Mouse (Mus musculus) limb, embryonic 10.5 days (tissue): ENCODE results near the gene Gnl2. TPM values are rescaled to one million over a fixed set of nuclear protein-coding genes. Genes with fewer than 3 reads are reported as not detected.

Experiments
- DNase-seq: peaks from one replicate; pipeline ENCODE4 v3.0.0-alpha.2; 2017; ENCODE audit warnings: low spot score
- H3K27ac ChIP-seq: fragments of 300-500 bp; sonication (generic); 2 replicates; pipeline ENCODE4 v1.5.1; 2016; ENCODE audit warnings: mild to moderate bottlenecking
- H3K27me3 ChIP-seq: fragments of 300-500 bp; sonication (generic); 2 replicates; pipeline ENCODE4 v1.6.1; 2016; ENCODE audit warnings: low read depth, mild to moderate bottlenecking; ENCODE audit not compliant: poor library complexity, severe bottlenecking
- H3K36me3 ChIP-seq: fragments of 300-500 bp; sonication (generic); 2 replicates; pipeline ENCODE4 v1.6.1; 2016; ENCODE audit warnings: mild to moderate bottlenecking, moderate library complexity
- H3K4me1 ChIP-seq: fragments of 300-500 bp; sonication (generic); 2 replicates; pipeline ENCODE4 v1.6.1; 2016
- H3K4me3 ChIP-seq: fragments of 300-500 bp; sonication (generic); 2 replicates; pipeline ENCODE4 v1.5.1; 2016; ENCODE audit warnings: mild to moderate bottlenecking, moderate library complexity
- H3K9me3 ChIP-seq: fragments of 300-500 bp; sonication (generic); replicated peaks from 2 replicates; pipeline ENCODE4 v1.6.1; 2016; ENCODE audit warnings: mild to moderate bottlenecking
- WGBS: fragments of 180-500 bp; shearing (Covaris S2); methylation state at CpG from one replicate; pipeline ENCODE4 v1.1.7; 2016; 5-methylcytosine and 5-hydroxymethylcytosine counted together
- polyA plus RNA-seq: library from polyadenylated mRNA; unstranded; fragments of >200 nt; fragmentation: Nextera tagmentation; extraction: Ambion mirVana; gene quantifications from 2 replicates; pipeline ENCODE4 v1.2.1, GENCODE M21; 2016

Gene Gnl2
- polyA plus RNA-seq: 83.5 and 83.7 TPM in 2 replicates

DNA sequence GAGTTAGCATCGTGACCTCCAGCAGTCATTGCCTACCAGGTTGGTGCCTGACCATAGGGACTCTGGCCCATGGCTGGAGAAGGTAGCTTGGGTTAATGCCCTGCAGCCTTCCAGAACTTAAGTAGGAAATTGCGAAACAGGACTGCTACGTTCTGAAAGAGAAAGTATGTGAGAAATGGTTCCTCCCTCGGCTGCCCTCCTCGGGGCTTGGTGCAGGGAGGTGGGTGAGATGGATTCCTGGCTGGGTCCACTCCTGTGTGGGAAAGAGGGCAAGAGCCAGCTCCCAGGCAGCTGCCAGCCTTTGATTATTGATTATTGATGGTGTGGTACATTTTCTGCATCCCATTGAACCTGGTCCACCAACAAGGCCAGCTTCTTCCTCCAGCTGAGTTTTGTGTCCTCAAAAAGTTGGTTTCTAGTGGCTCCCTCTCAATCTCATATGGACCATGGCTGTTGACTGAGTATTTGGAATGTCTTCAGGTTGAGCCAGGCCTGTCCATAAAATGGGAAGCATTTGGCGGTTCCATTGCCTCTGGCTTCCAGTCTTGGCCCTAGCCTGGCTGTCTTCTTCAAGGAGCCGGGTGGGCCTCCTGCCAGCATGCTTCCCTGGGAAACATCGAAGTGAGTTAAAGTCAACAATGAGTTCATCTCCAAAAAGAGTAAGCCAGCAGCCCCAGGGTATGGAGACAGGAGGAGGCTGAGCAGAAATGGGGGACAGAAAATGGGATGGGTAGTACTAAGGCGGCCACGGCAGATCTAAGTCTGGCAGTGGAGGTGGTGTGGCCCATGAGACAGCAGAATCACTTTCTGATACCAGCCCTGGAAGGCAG lies at the start of gene Gnl2:
Gnl2 (plus strand) TSS at position 780 of the 830 bp plus-strand sequence.
- 88% methylated on average over 10 of the region's 10 CpGs for WGBS
- Histone ChIP-seq H3K36me3 (no peaks in the 10 kb centered on the region), H3K27ac (no peak within 1 kb of the TSS), H3K4me1 (no peaks in the 10 kb centered on the region), H3K27me3 (peaks cover 92% of the 10 kb centered on the region), H3K4me3 (no peak within 1 kb of the TSS), H3K9me3 (no peaks in the 10 kb centered on the region)
- DNase-seq: no peak

DNA sequence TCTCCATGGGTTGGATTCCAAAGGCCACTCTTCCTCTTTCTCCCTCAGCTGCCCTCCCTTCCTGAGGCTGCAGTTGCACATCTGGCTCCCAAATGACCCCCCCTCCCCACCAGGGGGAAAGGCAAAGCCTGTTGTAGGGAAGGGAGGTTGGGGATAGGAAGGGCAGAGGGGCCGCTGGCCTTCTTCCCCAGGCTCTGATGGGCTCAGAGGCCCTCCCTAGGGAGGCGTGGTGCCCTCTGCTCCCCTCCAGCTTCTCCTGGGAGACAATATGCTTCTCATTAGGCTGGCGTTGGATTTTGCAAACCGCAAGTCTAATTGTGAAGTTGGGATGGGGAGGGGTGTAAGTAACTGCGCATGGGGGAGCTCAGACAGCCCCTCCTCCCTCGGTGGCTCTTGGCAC lies 47.7 kb upstream of the Gnl2 start:
- WGBS: 22% methylated on average over 6 of the region's 6 CpGs
- peaks cover 70% of the 10 kb centered on the region for H3K4me1 ChIP-seq

GRCm38 (mm10) chr4:124969219-124969848 lies 47.1 kb upstream of the Gnl2 start:
- H3K27me3 ChIP-seq: peaks cover 100% of the 10 kb centered on the region
- 70% methylated on average over 7 of the region's 7 CpGs for WGBS
- H3K36me3 ChIP-seq: no peaks in the 10 kb centered on the region
- no peak for DNase-seq
- H3K4me3 ChIP-seq: peak overlapping the region; percentile 18; the same call in 1 of the 2 replicates
- H3K27ac ChIP-seq: peak overlapping the region; percentile 65
- H3K4me1 ChIP-seq: peaks cover 73% of the 10 kb centered on the region
- no peaks in the 10 kb centered on the region; the same call in 1 of the 2 replicates for H3K9me3 ChIP-seq

More for the DNA sequence above, 47.7 kb upstream of the Gnl2 start:
- Histone ChIP-seq H3K4me3 (peak overlapping the region; percentile 18; the same call in 1 of the 2 replicates), H3K27me3 (peaks cover 100% of the 10 kb centered on the region), H3K27ac (peak overlapping the region; percentile 65), H3K36me3 (no peaks in the 10 kb centered on the region), H3K9me3 (no peaks in the 10 kb centered on the region; the same call in 1 of the 2 replicates)
- DNase-seq: peak; percentile 58

GRCm38 (mm10) chr4:124970194-124970593 lies 46.2 kb upstream of the Gnl2 start:
- Histone ChIP-seq H3K36me3 (no peaks in the 10 kb centered on the region), H3K4me1 (peaks cover 73% of the 10 kb centered on the region), H3K27ac (peak overlapping the region; percentile 17), H3K4me3 (no peak overlapping the region), H3K9me3 (no peaks in the 10 kb centered on the region; the same call in 1 of the 2 replicates), H3K27me3 (peaks cover 100% of the 10 kb centered on the region)
- DNase-seq: no peak
- 66% methylated on average over 11 of the region's 11 CpGs for WGBS

DNA sequence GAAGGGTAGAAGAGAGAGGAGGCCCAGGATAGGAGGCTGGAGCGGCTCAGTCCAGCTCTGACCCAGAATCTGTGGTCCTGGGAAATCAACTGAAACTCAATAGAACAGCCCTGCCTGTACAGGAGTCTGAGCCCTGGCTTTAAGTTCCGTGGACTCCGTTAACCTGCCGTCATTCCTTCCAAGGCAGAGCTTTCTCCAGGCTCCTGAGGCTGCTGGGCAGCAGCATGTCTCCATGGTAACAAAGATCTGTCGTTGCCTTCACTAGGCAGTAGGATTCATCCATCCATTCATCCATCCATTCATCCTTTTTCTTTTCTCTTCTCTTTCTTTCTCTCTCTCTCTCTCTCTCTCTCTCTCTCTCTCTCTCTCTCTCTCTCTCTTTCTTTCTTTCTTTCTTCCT lies 45.7 kb upstream of the Gnl2 start:
- Histone ChIP-seq H3K27me3 (peaks cover 100% of the 10 kb centered on the region), H3K9me3 (no peaks in the 10 kb centered on the region; the same call in 1 of the 2 replicates), H3K36me3 (no peaks in the 10 kb centered on the region), H3K4me3 (no peak overlapping the region), H3K27ac (peak overlapping the region; percentile 17), H3K4me1 (peaks cover 73% of the 10 kb centered on the region)
- no peak for DNase-seq
- 42% methylated on average over 5 of the region's 5 CpGs for WGBS

GRCm38 (mm10) chr4:124971094-124971493 lies 45.3 kb upstream of the Gnl2 start:
- no peak for DNase-seq
- H3K9me3 ChIP-seq: no peaks in the 10 kb centered on the region; the same call in 1 of the 2 replicates
- WGBS: 62% methylated on average over 8 of the region's 8 CpGs
- peaks cover 100% of the 10 kb centered on the region for H3K27me3 ChIP-seq
- H3K36me3 ChIP-seq: no peaks in the 10 kb centered on the region
- H3K4me3 ChIP-seq: no peak overlapping the region
- H3K4me1 ChIP-seq: peaks cover 72% of the 10 kb centered on the region
- no peak overlapping the region for H3K27ac ChIP-seq

DNA sequence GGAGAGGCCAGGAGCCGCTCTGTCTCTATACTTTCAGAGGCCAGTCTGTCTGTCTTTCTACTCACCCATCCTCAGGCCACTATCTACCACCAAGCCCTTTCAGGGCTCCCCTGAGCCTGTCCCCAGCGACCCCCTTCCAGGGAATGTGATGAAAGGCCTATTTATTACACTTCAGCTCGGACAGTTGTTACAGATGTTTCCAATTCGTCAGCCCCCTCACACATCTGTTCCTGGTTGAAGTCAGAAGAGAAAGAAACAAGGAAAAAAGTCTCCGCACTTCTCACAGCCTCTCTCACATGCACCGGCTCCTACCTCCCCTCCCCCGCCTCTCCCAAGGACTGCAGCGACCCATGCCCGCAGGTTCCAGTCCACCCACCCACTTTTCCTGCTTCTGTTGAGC lies 44.1 kb upstream of the Gnl2 start:
- peak overlapping the region; percentile 3; the same call in 1 of the 2 replicates for H3K4me3 ChIP-seq
- peaks cover 72% of the 10 kb centered on the region for H3K4me1 ChIP-seq
- DNase-seq: peak; percentile 69
- WGBS: 15% methylated on average over 9 of the region's 9 CpGs
- no peaks in the 10 kb centered on the region for H3K36me3 ChIP-seq
- H3K27ac ChIP-seq: peak overlapping the region; percentile 38; the same call in 1 of the 2 replicates
- H3K27me3 ChIP-seq: peaks cover 98% of the 10 kb centered on the region
- H3K9me3 ChIP-seq: no peaks in the 10 kb centered on the region; the same call in 1 of the 2 replicates

DNA sequence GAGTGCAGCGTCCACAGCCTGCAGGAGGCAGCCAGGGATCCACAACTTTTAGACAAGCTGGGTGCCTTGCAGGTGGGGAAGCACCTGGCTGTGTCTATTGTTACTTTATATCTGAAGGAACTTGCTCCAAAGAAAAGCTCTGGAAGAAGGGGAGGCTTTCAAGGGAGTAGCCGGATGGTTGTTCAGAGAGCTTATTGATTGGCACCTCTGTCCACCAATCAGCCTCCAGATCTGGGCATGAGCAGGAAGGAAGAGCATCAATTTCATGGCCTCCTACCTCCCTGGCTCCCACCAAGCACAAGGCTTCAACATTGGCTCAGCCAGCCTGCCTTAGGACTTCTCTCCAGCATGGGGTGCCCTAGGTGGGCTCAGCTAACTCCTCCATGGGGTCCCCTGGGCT lies 43.1 kb upstream of the Gnl2 start:
- H3K27me3 ChIP-seq: peaks cover 98% of the 10 kb centered on the region
- H3K36me3 ChIP-seq: no peaks in the 10 kb centered on the region
- 82% methylated on average over 2 of the region's 2 CpGs for WGBS
- H3K4me1 ChIP-seq: peaks cover 65% of the 10 kb centered on the region
- no peaks in the 10 kb centered on the region for H3K9me3 ChIP-seq
- no peak overlapping the region for H3K4me3 ChIP-seq
- H3K27ac ChIP-seq: no peak overlapping the region
- DNase-seq: no peak

- Histone ChIP-seq H3K36me3 (no peaks in the 10 kb centered on the region), H3K27ac (no peak overlapping the region), H3K4me1 (peaks cover 26% of the 10 kb centered on the region), H3K9me3 (no peaks in the 10 kb centered on the region), H3K4me3 (no peak overlapping the region), H3K27me3 (peaks cover 98% of the 10 kb centered on the region)
- WGBS: 23% methylated on average over 5 of the region's 5 CpGs
- no peak for DNase-seq
Observed at GRCm38 (mm10) chr4:124978201-124978600, 38.2 kb upstream of the Gnl2 start.

DNA sequence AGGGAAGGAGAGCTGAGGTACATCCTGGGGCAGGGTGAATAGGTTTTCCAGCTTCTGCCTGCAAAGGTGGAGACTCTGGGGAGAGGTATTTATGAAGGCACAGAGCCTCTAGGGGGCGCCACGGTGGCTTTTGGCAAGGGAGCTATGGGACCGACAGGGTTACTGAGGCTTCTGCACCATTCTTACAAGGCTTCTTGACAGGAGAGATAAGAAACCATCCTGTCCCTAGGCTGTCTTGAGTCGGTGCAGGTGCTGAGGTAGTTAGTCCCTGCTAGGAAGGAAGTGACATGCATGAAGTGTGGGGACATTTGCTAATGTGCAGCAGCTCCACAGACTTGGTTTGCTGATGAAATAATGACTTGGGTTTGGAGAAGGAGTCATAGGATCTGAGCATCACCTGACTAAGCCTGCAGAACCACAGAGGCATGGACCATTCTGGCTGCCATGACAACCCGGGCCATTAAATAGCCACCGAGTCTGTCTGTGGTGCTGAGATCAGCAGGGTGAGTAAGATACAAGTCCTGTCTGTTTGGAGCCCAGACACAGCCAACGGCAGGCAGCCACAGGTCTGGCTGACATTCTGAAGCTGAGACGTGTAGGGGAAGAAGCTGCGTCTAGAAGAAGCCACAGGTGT lies 32.4 kb upstream of the Gnl2 start:
- peaks cover 100% of the 10 kb centered on the region for H3K27me3 ChIP-seq
- H3K27ac ChIP-seq: no peak overlapping the region
- DNase-seq: peak; percentile 57
- peaks cover 58% of the 10 kb centered on the region for H3K4me1 ChIP-seq
- H3K36me3 ChIP-seq: no peaks in the 10 kb centered on the region
- 23% methylated on average over 9 of the region's 9 CpGs for WGBS
- H3K4me3 ChIP-seq: no peak overlapping the region
- H3K9me3 ChIP-seq: no peaks in the 10 kb centered on the region

GRCm38 (mm10) chr4:124984871-124985670 lies 31.3 kb upstream of the Gnl2 start:
- Histone ChIP-seq H3K27me3 (peaks cover 100% of the 10 kb centered on the region), H3K4me3 (peak overlapping the region; percentile 19), H3K36me3 (no peaks in the 10 kb centered on the region), H3K9me3 (no peaks in the 10 kb centered on the region), H3K4me1 (peaks cover 62% of the 10 kb centered on the region), H3K27ac (no peak overlapping the region)
- DNase-seq: no peak
- 7% methylated on average over 18 of the region's 18 CpGs for WGBS
